Mouse (Mus musculus) heart, postnatal 0 days (tissue): ENCODE measurements around the gene Clec2g. TPM values are rescaled to one million over a fixed set of nuclear protein-coding genes. Genes with fewer than 3 reads are reported as not detected.

Source experiments
- ATAC-seq: fragments of 200-750 bp; cut with Nextera tagmentation; 2 replicates; pipeline ENCODE4 v1.8.0; 2017; ENCODE audit warnings: low read depth, moderate number of reproducible peaks, moderate library complexity; ENCODE audit not compliant: insufficient read depth
- DNase-seq: peaks from one replicate; pipeline ENCODE4 v3.0.0-alpha.2; 2016; ENCODE audit warnings: low spot score
- H3K27ac ChIP-seq: fragments of 300-500 bp; sonication (generic); 2 replicates; pipeline ENCODE4 v1.5.1; 2014; ENCODE audit warnings: low read depth, mild to moderate bottlenecking
- H3K27me3 ChIP-seq: fragments of 300-500 bp; sonication (generic); 2 replicates; pipeline ENCODE4 v1.6.1; 2014; ENCODE audit warnings: low read length, mixed read lengths; ENCODE audit not compliant: control insufficient read depth, insufficient read depth
- H3K36me3 ChIP-seq: fragments of 300-500 bp; sonication (generic); replicated peaks from 2 replicates; pipeline ENCODE4 v1.6.1; 2014; ENCODE audit warnings: low read length, mixed read lengths; ENCODE audit not compliant: control insufficient read depth, insufficient read depth
- H3K4me1 ChIP-seq: fragments of 300-500 bp; sonication (generic); 2 replicates; pipeline ENCODE4 v1.6.1; 2014; ENCODE audit warnings: antibody characterized with exemption; ENCODE audit not compliant: control insufficient read depth, insufficient read depth
- H3K4me2 ChIP-seq: fragments of 300-500 bp; sonication (generic); 2 replicates; pipeline ENCODE4 v1.6.1; 2014; ENCODE audit warnings: low read depth, mild to moderate bottlenecking, low read length, moderate library complexity
- H3K4me3 ChIP-seq: fragments of 300-500 bp; sonication (generic); 2 replicates; pipeline ENCODE4 v1.5.1; 2014; ENCODE audit warnings: low read depth, low read length
- H3K9ac ChIP-seq: fragments of 300-500 bp; sonication (generic); replicated peaks from 2 replicates; pipeline ENCODE4 v1.6.1; 2014; ENCODE audit warnings: low read depth, low read length, mixed read lengths
- H3K9me3 ChIP-seq: fragments of 300-500 bp; sonication (generic); replicated peaks from 2 replicates; pipeline ENCODE4 v1.6.1; 2016; ENCODE audit warnings: low read length; ENCODE audit not compliant: control insufficient read depth
- CTCF ChIP-seq: IDR thresholded peaks from 2 replicates; pipeline ENCODE4 v1.5.1; 2016; ENCODE audit warnings: antibody characterized with exemption, control low read depth, low read depth
- EP300 ChIP-seq: IDR thresholded peaks from 2 replicates; pipeline ENCODE4 v1.6.1; 2016; ENCODE audit warnings: antibody characterized with exemption, low read depth
- WGBS: fragments of 180-500 bp; shearing (Covaris S2); extraction: QIAGEN DNeasy Blood & Tissue Kit; methylation state at CpG from one replicate; pipeline ENCODE4 v1.1.7; 2014; 5-methylcytosine and 5-hydroxymethylcytosine counted together
- polyA plus RNA-seq: library from polyadenylated mRNA; unstranded; fragments of >200 nt; fragmentation: Nextera tagmentation; extraction: Ambion mirVana; gene quantifications from 2 replicates; pipeline ENCODE4 v1.2.1, GENCODE M21; 2015
- total RNA-seq: library from RNA; depleted of rRNA; stranded (reverse); fragments of >200 nt; gene quantifications from 2 replicates; pipeline ENCODE4 v1.2.3, GENCODE M21; 2014; ENCODE audit warnings: low replicate concordance

The Clec2g gene
- total and polyA plus RNA-seq, 2 experiments from 2014 or later = not detected

GRCm38 (mm10) chr6:128993221-128993620 lies 59.0 kb downstream of the Clec2g start:
- 81% methylated on average over 2 of the region's 2 CpGs for WGBS
- no peak for TF ChIP-seq CTCF
- TF ChIP-seq EP300 = no peak
- Histone ChIP-seq H3K4me3 (no peak overlapping the region), H3K9ac (no peak overlapping the region), H3K4me2 (no peak overlapping the region), H3K36me3 (no peaks in the 10 kb centered on the region), H3K4me1 (no peaks in the 10 kb centered on the region), H3K27me3 (no peaks in the 10 kb centered on the region), H3K27ac (no peak overlapping the region), H3K9me3 (no peaks in the 10 kb centered on the region)
- no peak for DNase-seq
- ATAC-seq = no peak

GRCm38 (mm10) chr6:128994336-128994735 lies 60.2 kb downstream of the Clec2g start:
- no peak for ATAC-seq
- Histone ChIP-seq H3K36me3 (no peaks in the 10 kb centered on the region), H3K4me3 (no peak overlapping the region), H3K4me1 (no peaks in the 10 kb centered on the region), H3K4me2 (no peak overlapping the region), H3K27me3 (no peaks in the 10 kb centered on the region), H3K27ac (no peak overlapping the region), H3K9me3 (no peaks in the 10 kb centered on the region), H3K9ac (no peak overlapping the region)
- 69% methylated on average over 4 of the region's 4 CpGs for whole genome bisulfite sequencing
- DNase-seq = no peak
- TF ChIP-seq EP300 = no peak
- no peak for TF ChIP-seq CTCF

DNA sequence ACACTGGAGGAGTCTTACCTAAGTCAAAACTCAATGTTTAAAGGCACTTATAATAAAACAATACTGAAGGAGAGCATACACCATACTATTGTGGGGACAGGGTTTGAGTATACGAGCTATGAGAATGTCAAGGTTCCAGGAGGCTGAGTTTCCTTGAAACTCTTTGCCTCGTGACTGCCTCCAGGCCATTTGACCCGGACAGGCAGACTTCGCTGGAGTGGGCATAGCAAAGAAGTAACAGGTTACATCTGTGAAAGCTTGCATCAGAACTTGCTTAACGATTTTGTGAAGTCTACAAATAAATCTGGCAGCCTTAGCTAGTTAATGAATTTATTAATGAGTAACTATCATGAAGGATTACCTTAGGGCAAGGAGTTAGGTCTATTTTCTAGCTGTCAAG lies 60.6 kb downstream of the Clec2g start:
- no peaks in the 10 kb centered on the region for H3K27me3 ChIP-seq
- no peak for TF ChIP-seq EP300
- no peak for TF ChIP-seq CTCF
- no peak overlapping the region for H3K9ac ChIP-seq
- no peak for ATAC-seq
- 76% methylated on average over 5 of the region's 5 CpGs for WGBS
- H3K4me3 ChIP-seq = no peak overlapping the region
- no peaks in the 10 kb centered on the region for H3K4me1 ChIP-seq
- H3K9me3 ChIP-seq = no peaks in the 10 kb centered on the region
- H3K36me3 ChIP-seq = no peaks in the 10 kb centered on the region
- no peak overlapping the region for H3K27ac ChIP-seq
- no peak overlapping the region for H3K4me2 ChIP-seq
- no peak for DNase-seq

- H3K4me1 ChIP-seq = no peaks in the 10 kb centered on the region
- ATAC-seq = no peak
- no peak overlapping the region for H3K27ac ChIP-seq
- TF ChIP-seq CTCF (no peak), EP300 (no peak)
- no peak for DNase-seq
- no peak overlapping the region for H3K4me3 ChIP-seq
- H3K9ac ChIP-seq = no peak overlapping the region
- H3K36me3 ChIP-seq = no peaks in the 10 kb centered on the region
- no peak overlapping the region for H3K4me2 ChIP-seq
- no peaks in the 10 kb centered on the region for H3K27me3 ChIP-seq
- WGBS = 74% methylated on average over 7 of the region's 7 CpGs
- no peaks in the 10 kb centered on the region for H3K9me3 ChIP-seq
Observed at GRCm38 (mm10) chr6:128995250-128996053, 61.3 kb downstream of the Clec2g start.

- 41% methylated on average over 3 of the region's 3 CpGs for WGBS
Observed at GRCm38 (mm10) chr6:128996054-128996767, 62.0 kb downstream of the Clec2g start.

More at GRCm38 (mm10) chr6:128996054-128996767, 62.0 kb downstream of the Clec2g start:
- Histone ChIP-seq H3K9me3 (no peaks in the 10 kb centered on the region), H3K27me3 (no peaks in the 10 kb centered on the region), H3K4me3 (no peak overlapping the region), H3K4me2 (no peak overlapping the region), H3K4me1 (no peaks in the 10 kb centered on the region), H3K27ac (no peak overlapping the region), H3K36me3 (no peaks in the 10 kb centered on the region), H3K9ac (no peak overlapping the region)
- ATAC-seq (no peak), DNase-seq (no peak)
- no peak for TF ChIP-seq CTCF
- no peak for TF ChIP-seq EP300
